Mouse (Mus musculus) midbrain, embryonic 14.5 days (tissue): Measurements from ENCODE around the gene Pde4dip. TPM values are rescaled to one million over a fixed set of nuclear protein-coding genes. Genes with fewer than 3 reads are reported as not detected.
A peak's percentile ranks its signal among the peaks of the same experiment; 100 is the strongest.

ENCODE experiments used
- ATAC-seq: fragments of 200-750 bp; cut with Nextera tagmentation; 2 replicates; pipeline ENCODE4 v1.8.0; 2017; ENCODE audit warnings: moderate number of reproducible peaks, moderate library complexity; ENCODE audit not compliant: low FRiP score, low TSS enrichment
- DNase-seq: peaks from one replicate; pipeline ENCODE4 v3.0.0-alpha.2; 2015
- H3K27ac ChIP-seq: fragments of 300-500 bp; sonication (generic); replicated peaks from 2 replicates; pipeline ENCODE4 v1.5.1; 2014; ENCODE audit warnings: mild to moderate bottlenecking, low read depth, low read length, moderate library complexity
- H3K27me3 ChIP-seq: fragments of 300-500 bp; sonication (generic); 2 replicates; pipeline ENCODE4 v1.6.1; 2014; ENCODE audit warnings: low read length, control low read depth, mixed read lengths; ENCODE audit not compliant: control insufficient read depth, insufficient read depth
- H3K36me3 ChIP-seq: fragments of 300-500 bp; sonication (generic); 2 replicates; pipeline ENCODE4 v1.6.1; 2014; ENCODE audit warnings: low read length, control low read depth; ENCODE audit not compliant: control insufficient read depth, insufficient read depth
- H3K4me1 ChIP-seq: fragments of 300-500 bp; sonication (generic); 2 replicates; pipeline ENCODE4 v1.6.1; 2014; ENCODE audit warnings: mild to moderate bottlenecking, antibody characterized with exemption, low read length, control low read depth; ENCODE audit not compliant: control insufficient read depth, insufficient read depth
- H3K4me2 ChIP-seq: fragments of 300-500 bp; sonication (generic); 2 replicates; pipeline ENCODE4 v1.6.1; 2014; ENCODE audit warnings: mild to moderate bottlenecking, low read length, moderate library complexity
- H3K4me3 ChIP-seq: fragments of 300-500 bp; sonication (generic); replicated peaks from 2 replicates; pipeline ENCODE4 v1.5.1; 2014; ENCODE audit warnings: low read depth, low read length
- H3K9ac ChIP-seq: fragments of 300-500 bp; sonication (generic); replicated peaks from 2 replicates; pipeline ENCODE4 v1.6.1; 2014; ENCODE audit warnings: mild to moderate bottlenecking, low read length, moderate library complexity
- H3K9me3 ChIP-seq: fragments of 300-500 bp; sonication (generic); 2 replicates; pipeline ENCODE4 v1.6.1; 2016; ENCODE audit warnings: low read length, control low read depth, mixed read lengths; ENCODE audit not compliant: control insufficient read depth
- WGBS: fragments of 180-500 bp; shearing (Covaris S2); extraction: QIAGEN DNeasy Blood & Tissue Kit; methylation state at CpG from one replicate; pipeline ENCODE4 v1.1.7; 2014; 5-methylcytosine and 5-hydroxymethylcytosine counted together
- polyA plus RNA-seq: library from polyadenylated mRNA; unstranded; fragments of >200 nt; fragmentation: Nextera tagmentation; extraction: Ambion mirVana; gene quantifications from 2 replicates; pipeline ENCODE4 v1.2.1, GENCODE M21; 2014

The Pde4dip gene
- polyA plus RNA-seq, 1 experiment from 2014 or later = 76.3 TPM

DNA sequence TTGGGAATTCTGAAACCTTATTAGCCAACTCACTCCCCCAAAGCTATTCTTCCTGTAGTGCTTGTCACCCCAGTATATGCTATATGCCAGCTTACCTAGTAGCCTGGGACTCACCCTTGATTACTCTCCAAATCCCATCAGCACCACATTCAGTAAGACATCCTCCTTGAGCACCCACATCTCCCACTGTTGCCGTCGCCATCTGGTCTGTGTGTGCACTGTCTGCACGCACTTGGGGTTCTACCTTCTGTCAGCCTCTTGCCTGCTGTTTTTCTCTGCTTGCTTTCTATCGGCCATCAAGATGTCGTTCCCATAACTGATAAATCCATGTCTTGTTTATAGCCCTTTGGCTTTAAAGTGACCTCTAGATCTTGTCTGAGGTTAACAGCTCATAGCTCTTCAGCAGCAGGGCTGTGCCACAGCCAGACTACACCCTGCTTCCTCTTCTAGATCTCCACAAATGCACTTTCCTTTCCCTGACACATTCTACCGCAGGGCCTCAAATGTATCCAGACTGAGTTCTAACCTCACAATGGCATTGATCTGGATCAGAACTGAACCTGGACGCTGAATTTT is 42.9 kb upstream of the Pde4dip start:
- Histone ChIP-seq H3K27me3 (peaks cover 10% of the 10 kb centered on the region; the same call in 1 of the 2 replicates), H3K27ac (no peak overlapping the region), H3K4me2 (no peak overlapping the region), H3K4me1 (peaks cover 7% of the 10 kb centered on the region; the same call in 1 of the 2 replicates), H3K36me3 (no peaks in the 10 kb centered on the region), H3K9me3 (no peaks in the 10 kb centered on the region), H3K9ac (no peak overlapping the region), H3K4me3 (no peak overlapping the region)
- no peak for ATAC-seq
- DNase-seq = no peak
- WGBS = 87% methylated on average over 7 of the region's 7 CpGs

DNA sequence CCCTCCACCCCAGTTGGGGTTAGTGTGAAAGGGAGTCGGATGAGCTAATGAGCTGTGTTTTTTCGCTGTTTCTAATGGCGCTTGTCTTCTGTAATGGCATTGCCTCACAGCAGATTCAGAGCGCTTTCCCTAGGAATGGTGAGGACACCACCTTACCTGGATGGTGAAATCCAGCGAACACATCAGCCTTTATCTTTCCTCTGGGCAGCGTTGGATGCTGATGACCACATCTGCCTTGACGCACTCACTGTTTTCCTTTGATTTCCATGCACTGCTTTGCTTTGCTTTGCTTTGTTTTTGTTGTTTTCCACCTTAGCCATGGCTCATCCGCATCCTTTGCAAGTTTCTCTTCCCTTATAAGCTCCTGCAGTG is 42.3 kb upstream of the Pde4dip start:
- DNase-seq (no peak), ATAC-seq (no peak)
- no peak overlapping the region for H3K4me3 ChIP-seq
- H3K27me3 ChIP-seq = peaks cover 10% of the 10 kb centered on the region; the same call in 1 of the 2 replicates
- H3K9ac ChIP-seq = no peak overlapping the region
- H3K4me1 ChIP-seq = peaks cover 7% of the 10 kb centered on the region; the same call in 1 of the 2 replicates
- no peaks in the 10 kb centered on the region for H3K9me3 ChIP-seq
- WGBS = 84% methylated on average over 8 of the region's 8 CpGs
- H3K36me3 ChIP-seq = no peaks in the 10 kb centered on the region
- H3K4me2 ChIP-seq = no peak overlapping the region
- H3K27ac ChIP-seq = no peak overlapping the region

DNA sequence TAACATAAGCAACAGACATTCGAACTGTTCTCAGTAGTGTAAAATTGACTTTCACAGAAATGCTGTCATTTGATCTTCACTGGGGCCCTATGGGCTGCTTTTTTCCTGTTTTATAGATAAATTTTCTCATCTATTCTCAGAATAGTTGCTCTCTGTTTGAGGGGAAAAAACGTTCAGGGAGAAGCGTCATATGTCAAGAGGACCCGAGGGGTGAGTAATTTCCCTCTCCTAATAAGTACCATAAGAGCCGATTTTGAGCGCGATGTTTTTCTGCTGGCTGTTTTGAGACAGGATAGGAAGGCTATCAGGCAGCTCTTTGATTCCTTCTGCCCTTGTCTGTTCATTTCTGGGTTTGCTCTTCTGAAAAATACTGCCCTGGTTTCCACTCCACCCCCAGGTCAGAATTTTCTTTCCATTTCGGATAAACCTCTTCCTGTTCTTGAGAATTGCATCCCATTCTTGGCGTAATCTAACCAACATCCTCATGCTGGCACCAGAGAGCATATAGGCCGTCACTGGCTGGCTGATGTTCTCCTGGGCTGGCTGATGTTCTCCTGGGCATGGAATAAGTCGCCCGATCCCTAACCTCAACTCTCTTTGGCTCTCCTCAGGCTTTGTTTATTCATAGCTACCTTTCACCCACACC is 41.8 kb upstream of the Pde4dip start:
- DNase-seq (no peak), ATAC-seq (no peak)
- Histone ChIP-seq H3K4me2 (no peak overlapping the region), H3K9ac (no peak overlapping the region), H3K4me3 (no peak overlapping the region), H3K27ac (no peak overlapping the region), H3K9me3 (no peaks in the 10 kb centered on the region), H3K4me1 (peaks cover 7% of the 10 kb centered on the region; the same call in 1 of the 2 replicates), H3K36me3 (no peaks in the 10 kb centered on the region), H3K27me3 (peaks cover 10% of the 10 kb centered on the region; the same call in 1 of the 2 replicates)
- 78% methylated on average over 12 of the region's 12 CpGs for WGBS

DNA sequence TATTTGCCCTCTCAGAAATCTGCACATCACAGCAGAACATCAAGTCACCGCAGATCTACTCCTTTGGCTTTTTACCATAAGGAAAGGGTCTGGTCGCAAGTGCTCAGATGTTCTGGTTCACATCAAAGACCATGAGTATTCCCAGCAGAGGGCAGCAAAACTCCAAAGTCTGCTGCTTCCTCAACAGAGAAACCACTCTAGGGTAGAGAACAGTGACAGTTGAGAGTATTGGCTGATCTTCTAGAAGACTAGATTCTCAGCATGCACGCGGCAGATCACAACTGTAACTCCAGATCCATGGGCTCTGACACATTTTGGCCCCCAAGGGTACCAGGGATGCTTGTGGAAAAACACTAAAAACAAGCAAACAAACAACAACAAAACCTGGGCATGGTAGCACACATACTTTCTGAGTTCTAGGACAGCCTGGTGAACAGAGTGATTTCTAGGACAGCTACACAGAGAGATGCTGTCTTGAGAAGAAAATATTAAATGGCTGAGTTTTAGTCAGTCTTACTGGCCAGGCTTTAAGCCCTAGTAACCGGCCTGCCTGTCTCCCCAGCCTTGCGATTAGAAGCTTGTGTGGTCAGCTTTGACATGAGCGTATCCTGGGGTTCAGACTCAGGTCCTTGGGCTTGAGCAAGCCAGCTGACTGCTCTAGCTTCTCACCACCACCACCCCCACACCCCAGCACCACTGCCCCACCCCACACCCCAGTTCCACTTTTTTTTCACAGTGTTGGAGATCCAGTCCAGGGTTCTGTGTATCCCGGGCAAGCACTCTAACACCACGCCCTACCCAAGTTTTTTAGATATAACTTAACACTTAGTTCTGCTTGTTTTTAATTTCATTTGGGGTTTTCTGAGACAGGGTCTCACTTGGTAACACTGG is 40.7 kb upstream of the Pde4dip start:
- Histone ChIP-seq H3K4me3 (no peak overlapping the region), H3K27ac (no peak overlapping the region), H3K9ac (no peak overlapping the region), H3K27me3 (peaks cover 10% of the 10 kb centered on the region; the same call in 1 of the 2 replicates), H3K4me2 (no peak overlapping the region), H3K36me3 (no peaks in the 10 kb centered on the region), H3K9me3 (no peaks in the 10 kb centered on the region), H3K4me1 (peaks cover 7% of the 10 kb centered on the region; the same call in 1 of the 2 replicates)
- peak; percentile 64; the same call in 1 of the 2 replicates for ATAC-seq
- DNase-seq = peak; percentile 95
- 64% methylated on average over 9 of the region's 9 CpGs for WGBS

DNA sequence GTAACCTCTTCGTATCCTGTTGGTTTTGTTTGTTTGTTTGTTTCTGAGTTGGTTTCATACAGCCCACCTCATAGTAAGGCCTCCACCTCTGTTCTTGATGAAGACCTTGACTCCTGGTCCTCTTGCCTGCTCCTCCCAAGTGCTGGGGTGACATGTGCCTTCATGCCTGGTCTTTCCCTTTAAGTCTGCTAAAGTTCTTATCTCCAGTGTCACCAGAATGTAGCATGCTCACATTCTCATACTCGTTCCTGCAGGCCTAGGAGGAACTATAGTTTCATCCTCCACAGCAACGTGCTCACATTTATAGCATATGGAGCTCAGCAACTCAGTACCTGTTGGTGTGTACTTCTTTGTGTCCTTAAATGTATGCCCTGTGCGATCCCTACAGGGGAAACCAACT is 38.8 kb upstream of the Pde4dip start:
- no peak overlapping the region for H3K9ac ChIP-seq
- WGBS = 86% methylated on average over 4 of the region's 4 CpGs
- H3K9me3 ChIP-seq = no peaks in the 10 kb centered on the region
- H3K36me3 ChIP-seq = peaks cover 17% of the 10 kb centered on the region; the same call in 1 of the 2 replicates
- no peaks in the 10 kb centered on the region for H3K27me3 ChIP-seq
- DNase-seq (no peak), ATAC-seq (no peak)
- H3K4me1 ChIP-seq = no peaks in the 10 kb centered on the region
- H3K27ac ChIP-seq = no peak overlapping the region
- no peak overlapping the region for H3K4me3 ChIP-seq
- no peak overlapping the region for H3K4me2 ChIP-seq

DNA sequence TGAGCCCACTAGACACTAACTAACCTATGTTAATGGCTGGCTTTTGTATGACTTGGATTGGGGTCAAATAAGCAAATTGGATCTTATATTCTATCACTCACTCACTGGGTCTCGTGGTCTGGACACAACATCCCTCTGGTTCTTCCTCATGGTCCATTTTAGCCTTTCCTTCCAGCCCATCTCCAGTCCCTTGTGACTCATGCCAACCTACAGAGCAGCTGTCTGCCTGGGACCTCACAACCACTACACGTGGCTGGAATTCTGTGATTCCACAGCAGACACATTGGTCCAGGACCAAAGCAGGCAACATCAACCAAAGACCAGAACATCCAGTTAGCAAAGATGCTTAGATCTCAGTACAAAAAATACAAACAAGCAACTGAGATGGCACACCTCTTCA is 36.7 kb upstream of the Pde4dip start:
- H3K9me3 ChIP-seq = no peaks in the 10 kb centered on the region
- DNase-seq (no peak), ATAC-seq (no peak)
- no peak overlapping the region for H3K4me2 ChIP-seq
- H3K27me3 ChIP-seq = no peaks in the 10 kb centered on the region
- H3K9ac ChIP-seq = no peak overlapping the region
- 90% methylated on average over 2 of the region's 2 CpGs for WGBS
- peaks cover 31% of the 10 kb centered on the region for H3K36me3 ChIP-seq
- H3K27ac ChIP-seq = no peak overlapping the region
- no peak overlapping the region for H3K4me3 ChIP-seq
- no peaks in the 10 kb centered on the region for H3K4me1 ChIP-seq

DNA sequence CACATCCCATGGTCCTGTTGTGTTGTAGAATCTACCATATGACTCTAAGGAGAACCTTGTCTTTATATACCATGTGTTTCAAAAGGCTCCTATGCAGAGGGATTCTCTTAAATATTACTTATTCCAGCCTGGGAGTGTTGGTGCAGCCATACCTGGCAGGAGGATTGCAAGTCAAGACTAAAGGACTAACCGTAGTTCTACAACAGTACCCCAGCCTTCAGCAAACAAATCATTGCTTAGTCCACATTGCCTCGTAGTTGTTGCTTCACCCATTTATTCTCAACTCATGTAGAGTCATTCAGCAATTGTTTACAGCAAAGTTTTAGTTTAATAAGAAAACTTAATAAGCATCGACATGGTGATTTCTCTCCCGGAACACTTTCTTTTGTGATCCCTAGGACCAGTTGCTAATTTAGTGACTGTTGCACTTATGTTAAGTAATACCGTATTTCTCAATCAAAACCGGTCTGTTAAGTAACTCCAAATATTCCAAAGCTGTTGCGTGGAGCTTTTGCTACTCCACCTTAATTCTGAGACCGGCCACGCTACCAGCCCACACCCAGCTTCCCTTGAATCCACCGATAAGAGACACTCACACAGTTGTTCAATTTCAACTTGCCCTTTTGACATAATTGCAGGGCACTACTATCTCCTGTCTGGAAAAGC is 30.5 kb upstream of the Pde4dip start:
- ATAC-seq = no peak
- Histone ChIP-seq H3K4me3 (no peak overlapping the region), H3K9ac (no peak overlapping the region), H3K27me3 (no peaks in the 10 kb centered on the region), H3K4me2 (no peak overlapping the region), H3K36me3 (peaks cover 64% of the 10 kb centered on the region), H3K9me3 (no peaks in the 10 kb centered on the region), H3K27ac (no peak overlapping the region), H3K4me1 (no peaks in the 10 kb centered on the region)
- no peak for DNase-seq
- 97% methylated on average over 10 of the region's 10 CpGs for WGBS

DNA sequence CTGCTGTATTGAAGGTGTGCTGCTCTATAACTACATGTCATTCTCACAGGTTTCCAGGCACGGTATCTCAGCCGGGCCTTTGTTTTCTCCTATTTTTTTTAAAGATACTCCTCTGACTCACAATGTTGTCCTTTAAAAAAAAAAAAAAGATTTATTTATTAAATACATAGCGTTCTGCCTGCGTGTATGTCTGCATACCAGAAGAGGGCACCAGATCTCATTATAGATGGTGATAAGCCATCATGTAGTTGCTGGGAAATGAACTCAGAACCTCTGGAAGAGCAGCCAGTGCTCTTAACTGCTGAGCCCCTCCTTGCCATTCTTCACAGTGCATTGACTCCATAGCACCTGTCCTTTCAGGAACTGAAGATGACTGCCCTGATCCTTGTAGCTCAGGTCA is 26.6 kb upstream of the Pde4dip start:
- no peak overlapping the region for H3K4me3 ChIP-seq
- no peak overlapping the region for H3K4me2 ChIP-seq
- no peaks in the 10 kb centered on the region for H3K27me3 ChIP-seq
- no peaks in the 10 kb centered on the region for H3K4me1 ChIP-seq
- ATAC-seq (no peak; the same call in 1 of the 2 replicates), DNase-seq (peak; percentile 58)
- H3K9ac ChIP-seq = no peak overlapping the region
- no peak overlapping the region for H3K27ac ChIP-seq
- 78% methylated on average over 4 of the region's 4 CpGs for WGBS
- H3K36me3 ChIP-seq = peaks cover 37% of the 10 kb centered on the region
- H3K9me3 ChIP-seq = no peaks in the 10 kb centered on the region
